Mouse (Mus musculus) heart, embryonic 13.5 days (tissue): Measurements from ENCODE around the gene Otulinl. TPM values are rescaled to one million over a fixed set of nuclear protein-coding genes. Genes with fewer than 3 reads are reported as not detected.
A peak's percentile ranks its signal among the peaks of the same experiment; 100 is the strongest.
"Not testable (repeated sequence)": the region's sequence is repeated elsewhere in the genome, so short reads cannot be mapped to it uniquely, and the experiment has no call there.

Source experiments
- ATAC-seq: fragments of 200-750 bp; cut with Nextera tagmentation; 2 replicates; pipeline ENCODE4 v1.8.0; 2017; ENCODE audit warnings: moderate TSS enrichment; ENCODE audit not compliant: insufficient number of reproducible peaks, low FRiP score, low TSS enrichment; ENCODE audit errors: extremely low read depth
- H3K27ac ChIP-seq: fragments of 300-500 bp; sonication (generic); replicated peaks from 2 replicates; pipeline ENCODE4 v1.5.1; 2015; ENCODE audit warnings: moderate library complexity, mild to moderate bottlenecking, inconsistent platforms
- H3K27me3 ChIP-seq: fragments of 300-500 bp; sonication (generic); replicated peaks from 2 replicates; pipeline ENCODE4 v1.6.1; 2015; ENCODE audit warnings: mild to moderate bottlenecking, inconsistent platforms
- H3K36me3 ChIP-seq: fragments of 300-500 bp; sonication (generic); 2 replicates; pipeline ENCODE4 v1.6.1; 2015; ENCODE audit warnings: mild to moderate bottlenecking, inconsistent platforms
- H3K4me1 ChIP-seq: fragments of 300-500 bp; sonication (generic); 2 replicates; pipeline ENCODE4 v1.6.1; 2015; ENCODE audit warnings: inconsistent platforms
- H3K4me2 ChIP-seq: fragments of 300-500 bp; sonication (generic); 2 replicates; pipeline ENCODE4 v1.6.1; 2015; ENCODE audit warnings: inconsistent platforms, mild to moderate bottlenecking, moderate library complexity
- H3K4me3 ChIP-seq: fragments of 300-500 bp; sonication (generic); 2 replicates; pipeline ENCODE4 v1.5.1; 2015; ENCODE audit warnings: moderate library complexity, mild to moderate bottlenecking, inconsistent platforms
- H3K9ac ChIP-seq: fragments of 300-500 bp; sonication (generic); 2 replicates; pipeline ENCODE4 v1.6.1; 2015; ENCODE audit warnings: inconsistent platforms, mild to moderate bottlenecking, moderate library complexity
- H3K9me3 ChIP-seq: fragments of 300-500 bp; sonication (generic); 2 replicates; pipeline ENCODE4 v1.6.1; 2016; ENCODE audit warnings: inconsistent platforms
- WGBS: fragments of 180-500 bp; shearing (Covaris S2); methylation state at CpG from one replicate; pipeline ENCODE4 v1.1.7; 2015; ENCODE audit warnings: mixed read lengths; 5-methylcytosine and 5-hydroxymethylcytosine counted together
- polyA plus RNA-seq: library from polyadenylated mRNA; unstranded; fragments of >200 nt; fragmentation: Nextera tagmentation; extraction: Ambion mirVana; gene quantifications from 2 replicates; pipeline ENCODE4 v1.2.1, GENCODE M21; 2015

Otulinl gene
- 4.1 and 4.5 TPM in 2 replicates for polyA plus RNA-seq

- no peak within 1 kb of the TSS for H3K27ac ChIP-seq
- H3K9me3 ChIP-seq: no peaks in the 10 kb centered on the region
- H3K36me3 ChIP-seq: no peaks in the 10 kb centered on the region
- peak within 1 kb of the TSS; percentile 97 for H3K4me2 ChIP-seq
- H3K9ac ChIP-seq: peak within 1 kb of the TSS; percentile 82
- 2% methylated on average over 56 of the region's 59 CpGs for WGBS
- peaks cover 52% of the 10 kb centered on the region for H3K27me3 ChIP-seq
- peaks cover 13% of the 10 kb centered on the region for H3K4me1 ChIP-seq
- ATAC-seq: peak; percentile 87
- H3K4me3 ChIP-seq: peak within 1 kb of the TSS; percentile 70
These were observed at the start of gene Otulinl for GRCm38 (mm10) chr15:27681419-27682187. TSS of gene Otulinl (minus strand) at chr15:27681579.

- Histone ChIP-seq H3K9me3 (no peaks in the 10 kb centered on the region), H3K4me1 (peaks cover 26% of the 10 kb centered on the region), H3K4me2 (no peak overlapping the region), H3K27ac (no peak overlapping the region), H3K9ac (no peak overlapping the region), H3K36me3 (peaks cover 15% of the 10 kb centered on the region), H3K4me3 (no peak overlapping the region), H3K27me3 (no peaks in the 10 kb centered on the region)
- WGBS: 68% methylated on average over 6 of the region's 6 CpGs
- no peak for ATAC-seq
These were observed 44.8 kb upstream of the Otulinl start for GRCm38 (mm10) chr15:27726228-27726627.

- Histone ChIP-seq H3K4me3 (no peak overlapping the region), H3K9ac (no peak overlapping the region), H3K36me3 (peaks cover 6% of the 10 kb centered on the region; the same call in 1 of the 2 replicates), H3K9me3 (no peaks in the 10 kb centered on the region), H3K4me1 (peaks cover 26% of the 10 kb centered on the region), H3K4me2 (peak overlapping the region; percentile 33), H3K27me3 (no peaks in the 10 kb centered on the region), H3K27ac (peak overlapping the region; percentile 75)
- WGBS: 24% methylated on average over 9 of the region's 9 CpGs
- no peak for ATAC-seq
These were observed 43.7 kb upstream of the Otulinl start for GRCm38 (mm10) chr15:27724796-27725680.

DNA sequence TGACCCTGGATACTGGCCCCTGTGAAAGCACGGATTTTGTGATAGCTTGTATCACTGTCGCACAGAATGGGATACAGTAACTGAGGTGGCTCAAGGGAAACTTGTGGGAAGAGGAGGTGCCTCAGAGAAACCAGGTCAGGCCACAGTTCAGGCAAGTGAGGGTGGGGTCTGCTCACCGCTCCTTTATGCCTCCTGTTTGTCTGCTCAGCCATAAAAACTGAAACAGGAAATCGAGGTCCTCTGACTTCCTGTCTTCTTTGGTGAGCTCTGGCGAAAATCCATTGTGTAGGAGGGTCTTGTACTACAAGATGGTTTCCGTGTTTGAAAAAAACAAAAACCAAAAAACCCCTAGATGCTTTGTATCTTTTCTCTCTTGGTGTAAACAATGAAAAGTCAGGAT lies 42.9 kb upstream of the Otulinl start:
- no peak overlapping the region for H3K9ac ChIP-seq
- peak overlapping the region; percentile 33 for H3K4me2 ChIP-seq
- H3K4me3 ChIP-seq: no peak overlapping the region
- no peaks in the 10 kb centered on the region for H3K27me3 ChIP-seq
- H3K36me3 ChIP-seq: 0 out of 2 replicates have a peak, but pooled peaks cover 4% of the 10 kb centered on the region
- peaks cover 26% of the 10 kb centered on the region for H3K4me1 ChIP-seq
- peak overlapping the region; percentile 75 for H3K27ac ChIP-seq
- H3K9me3 ChIP-seq: no peaks in the 10 kb centered on the region
- no peak for ATAC-seq
- 41% methylated on average over 6 of the region's 6 CpGs for whole genome bisulfite sequencing

DNA sequence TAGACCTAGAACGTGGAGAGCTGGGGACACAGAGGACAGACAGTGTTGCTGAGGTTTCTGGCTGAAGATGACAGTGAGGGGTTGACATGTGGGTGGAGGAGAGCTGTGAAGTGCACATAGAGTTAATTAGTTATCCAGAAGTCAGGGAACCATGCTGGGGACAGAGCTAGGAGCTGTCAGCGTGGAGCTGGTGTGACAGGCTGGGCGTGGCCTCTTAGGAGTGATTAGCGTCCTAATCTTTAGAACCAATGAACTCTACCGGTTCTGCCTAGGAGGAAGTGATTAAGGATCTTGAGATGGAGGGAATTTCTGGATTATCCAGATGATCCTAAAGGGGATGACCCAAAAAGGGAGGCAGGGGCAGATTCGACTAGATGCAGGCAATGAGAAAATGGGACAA lies 42.4 kb upstream of the Otulinl start:
- Histone ChIP-seq H3K27me3 (no peaks in the 10 kb centered on the region), H3K36me3 (no peaks in the 10 kb centered on the region), H3K4me3 (no peak overlapping the region), H3K27ac (peak overlapping the region; percentile 75), H3K4me2 (peak overlapping the region; percentile 33), H3K9me3 (no peaks in the 10 kb centered on the region), H3K4me1 (peaks cover 26% of the 10 kb centered on the region), H3K9ac (no peak overlapping the region)
- ATAC-seq: no peak
- WGBS: 29% methylated on average over 6 of the region's 6 CpGs

DNA sequence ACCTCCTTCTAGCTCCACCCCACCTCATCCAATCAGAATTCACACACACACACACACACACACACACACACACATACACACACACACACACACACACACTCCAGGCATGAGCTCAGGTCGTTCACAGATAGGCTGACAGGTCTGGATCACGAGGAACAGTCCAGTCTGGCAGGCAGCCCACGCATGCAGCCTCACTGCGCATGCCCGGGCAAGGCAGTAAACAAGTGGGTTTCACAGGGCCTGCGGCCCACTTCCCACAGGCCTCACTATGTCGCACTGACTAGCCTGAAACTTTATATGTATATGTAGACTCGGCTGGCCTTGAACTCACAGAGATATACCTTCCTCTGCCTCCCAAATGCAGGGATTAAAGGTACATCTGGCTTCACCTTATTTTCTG lies 38.9 kb upstream of the Otulinl start:
- not testable (repeated sequence) for H3K9me3 ChIP-seq, H3K4me3 ChIP-seq, H3K36me3 ChIP-seq, H3K27ac ChIP-seq, H3K9ac ChIP-seq, H3K4me2 ChIP-seq, ATAC-seq
- H3K4me1 ChIP-seq: peaks cover 19% of the 10 kb centered on the region
- 80% methylated on average over 8 of the region's 8 CpGs for WGBS
- 0 out of 2 replicates have a peak, but pooled peaks cover 14% of the 10 kb centered on the region for H3K27me3 ChIP-seq

- 63% methylated on average over 7 of the region's 7 CpGs for WGBS
- Histone ChIP-seq H3K4me3 (no peak overlapping the region), H3K4me2 (no peak overlapping the region), H3K36me3 (no peaks in the 10 kb centered on the region), H3K9me3 (no peaks in the 10 kb centered on the region), H3K4me1 (peaks cover 2% of the 10 kb centered on the region), H3K9ac (no peak overlapping the region), H3K27me3 (0 out of 2 replicates have a peak, but pooled peaks cover 14% of the 10 kb centered on the region), H3K27ac (no peak overlapping the region)
- no peak for ATAC-seq
These were observed 37.3 kb upstream of the Otulinl start for GRCm38 (mm10) chr15:27718668-27719067.

DNA sequence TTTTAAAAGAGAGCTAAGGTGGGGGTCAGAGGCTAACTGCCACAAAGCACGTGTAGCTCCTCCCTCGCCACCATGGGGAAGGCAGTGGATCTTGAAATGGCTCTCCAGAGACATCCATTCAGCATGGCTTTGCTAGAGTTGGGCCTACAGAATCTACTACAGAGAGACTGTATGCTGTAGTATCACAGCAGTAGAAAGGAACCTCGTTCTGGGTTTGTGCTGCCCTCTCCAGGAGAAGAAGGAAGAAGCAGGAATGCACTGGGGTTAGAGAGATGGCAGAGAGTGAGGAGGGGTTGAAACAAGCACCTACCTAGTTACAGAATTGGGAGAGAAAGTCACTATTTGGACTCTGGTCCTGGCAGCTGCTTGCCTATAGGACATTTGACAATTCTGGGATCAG lies 34.0 kb upstream of the Otulinl start:
- no peak overlapping the region for H3K4me2 ChIP-seq
- H3K9ac ChIP-seq: no peak overlapping the region
- WGBS: 27% methylated on average over 3 of the region's 3 CpGs
- H3K27me3 ChIP-seq: 0 out of 2 replicates have a peak, but pooled peaks cover 14% of the 10 kb centered on the region
- no peak overlapping the region for H3K27ac ChIP-seq
- no peak overlapping the region for H3K4me3 ChIP-seq
- H3K36me3 ChIP-seq: no peaks in the 10 kb centered on the region
- no peak for ATAC-seq
- no peaks in the 10 kb centered on the region for H3K9me3 ChIP-seq
- H3K4me1 ChIP-seq: no peaks in the 10 kb centered on the region

- no peaks in the 10 kb centered on the region for H3K9me3 ChIP-seq
- H3K4me3 ChIP-seq: no peak overlapping the region
- no peak for ATAC-seq
- H3K36me3 ChIP-seq: no peaks in the 10 kb centered on the region
- no peaks in the 10 kb centered on the region for H3K4me1 ChIP-seq
- WGBS: 81% methylated on average over 9 of the region's 9 CpGs
- H3K27ac ChIP-seq: no peak overlapping the region
- no peak overlapping the region for H3K4me2 ChIP-seq
- no peak overlapping the region for H3K9ac ChIP-seq
- H3K27me3 ChIP-seq: peaks cover 5% of the 10 kb centered on the region; the same call in 1 of the 2 replicates
These were observed 29.3 kb upstream of the Otulinl start for GRCm38 (mm10) chr15:27710698-27711097.

- WGBS: 81% methylated on average over 7 of the region's 7 CpGs
- H3K4me3 ChIP-seq: no peak overlapping the region
- H3K9me3 ChIP-seq: no peaks in the 10 kb centered on the region
- H3K4me1 ChIP-seq: no peaks in the 10 kb centered on the region
- no peak overlapping the region for H3K4me2 ChIP-seq
- no peaks in the 10 kb centered on the region for H3K36me3 ChIP-seq
- no peak overlapping the region for H3K27ac ChIP-seq
- no peak for ATAC-seq
- H3K9ac ChIP-seq: no peak overlapping the region
- H3K27me3 ChIP-seq: peaks cover 11% of the 10 kb centered on the region; the same call in 1 of the 2 replicates
These were observed 27.7 kb upstream of the Otulinl start for GRCm38 (mm10) chr15:27708968-27709612.

GRCm38 (mm10) chr15:27708499-27708898 lies 27.1 kb upstream of the Otulinl start:
- 63% methylated on average over 3 of the region's 3 CpGs for WGBS
- H3K4me3 ChIP-seq: no peak overlapping the region
- no peaks in the 10 kb centered on the region for H3K36me3 ChIP-seq
- no peak for ATAC-seq
- H3K4me2 ChIP-seq: no peak overlapping the region
- no peaks in the 10 kb centered on the region for H3K9me3 ChIP-seq
- H3K4me1 ChIP-seq: no peaks in the 10 kb centered on the region
- no peak overlapping the region for H3K9ac ChIP-seq
- H3K27me3 ChIP-seq: peaks cover 13% of the 10 kb centered on the region; the same call in 1 of the 2 replicates
- H3K27ac ChIP-seq: no peak overlapping the region
